20 mouse cellular contexts compared by ENCODE assay signal in the genomic region with DNA sequence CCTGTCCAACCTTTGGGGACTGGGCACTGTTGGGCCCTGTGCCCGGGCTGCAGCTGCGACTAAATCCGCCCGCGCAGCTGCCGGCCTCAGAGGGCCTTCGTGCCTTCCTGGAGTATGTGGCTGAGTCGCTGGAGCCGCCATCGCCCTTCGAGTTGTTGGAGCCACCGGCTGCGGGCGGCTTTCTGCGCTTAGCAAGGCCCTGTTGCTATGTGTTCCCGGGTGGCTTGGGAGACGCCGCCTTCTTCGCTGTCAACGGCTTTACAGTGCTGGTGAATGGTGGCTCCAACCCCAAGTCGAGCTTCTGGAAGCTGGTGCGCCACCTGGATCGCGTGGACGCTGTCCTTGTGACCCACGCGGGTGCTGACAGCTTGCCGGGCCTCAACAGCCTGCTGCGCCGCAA. TPM values are rescaled to one million over a fixed set of nuclear protein-coding genes. Genes with fewer than 3 reads are reported as not detected.
A peak's percentile ranks its signal among the peaks of the same experiment; 100 is the strongest.
DNase-seq lines count a peak whose midpoint lies in the region; ATAC-seq and TF ChIP-seq lines count a peak whose summit lies in the region.
"Had no signal": no experiment of that assay in that cellular context is flagged by ENCODE, and none has a peak within 500 bp of the region (broad histone marks: within the 10 kb centered on the region; RNA-seq: fewer than 3 reads in every experiment).

No protein-coding gene starts in this region.

- no peak overlapping the region for H3K27ac ChIP-seq in heart, embryonic 12.5 days (ENCODE audit: poor library complexity, severe bottlenecking)
- H3K27ac ChIP-seq: embryonic facial prominence, embryonic 12.5 days; forebrain, embryonic 12.5 days; heart, embryonic 15.5 days; hindbrain, embryonic 10.5 days had no signal

- H3K27me3 ChIP-seq in heart, embryonic 12.5 days (replicated peaks): no peaks in the 10 kb centered on the region
- H3K27me3 ChIP-seq in E14TG2a.4 (ENCODE audit: insufficient read depth, low read length) (no peaks in the 10 kb centered on the region), G1E (ENCODE audit: insufficient read depth, low read length) (peaks cover 4% of the 10 kb centered on the region; the same call in 1 of the 2 replicates)
- H3K27me3 ChIP-seq: embryonic facial prominence, embryonic 12.5 days; forebrain, embryonic 12.5 days; heart, embryonic 15.5 days had no signal

- H3K9me3 ChIP-seq in heart, embryonic 12.5 days (replicated peaks): no peaks in the 10 kb centered on the region
- H3K9me3 ChIP-seq in E14TG2a.4 (ENCODE audit: low read length) (no peaks in the 10 kb centered on the region), G1E (replicated peaks) (peaks cover 5% of the 10 kb centered on the region; the same call in 1 of the 2 replicates)
- H3K9me3 ChIP-seq: embryonic facial prominence, embryonic 12.5 days; forebrain, embryonic 12.5 days; heart, embryonic 15.5 days had no signal

- H3K4me1 ChIP-seq in heart, embryonic 12.5 days (replicated peaks): peaks cover 1% of the 10 kb centered on the region
- H3K4me1 ChIP-seq in E14TG2a.4 (replicated peaks; ENCODE audit: low read depth, low read length) (peaks cover 72% of the 10 kb centered on the region), G1E (ENCODE audit: insufficient read depth, low read depth, low read length) (peaks cover 55% of the 10 kb centered on the region)
- H3K4me1 ChIP-seq: embryonic facial prominence, embryonic 12.5 days; heart, embryonic 15.5 days; hindbrain, embryonic 10.5 days had no signal

- no peak overlapping the region for H3K9ac ChIP-seq in heart, embryonic 12.5 days
- H3K9ac ChIP-seq: embryonic facial prominence, embryonic 12.5 days; forebrain, embryonic 12.5 days; heart, embryonic 15.5 days had no signal

- H3K4me2 ChIP-seq in heart, embryonic 12.5 days: no peak overlapping the region
- H3K4me2 ChIP-seq: embryonic facial prominence, embryonic 12.5 days; forebrain, embryonic 12.5 days; heart, embryonic 15.5 days had no signal

- no peak overlapping the region for H3K4me3 ChIP-seq in heart, embryonic 12.5 days
- H3K4me3 ChIP-seq in E14TG2a.4 (replicated peaks; ENCODE audit: low read length) (peak overlapping the region; percentile 71), G1E (ENCODE audit: low read depth, low read length) (peak overlapping the region; percentile 46)
- H3K4me3 ChIP-seq: embryonic facial prominence, embryonic 12.5 days; forebrain, embryonic 12.5 days; heart, embryonic 15.5 days; hindbrain, embryonic 10.5 days had no signal

- peaks cover 80% of the 10 kb centered on the region for H3K36me3 ChIP-seq in heart, embryonic 12.5 days
- H3K36me3 ChIP-seq in E14TG2a.4 (ENCODE audit: insufficient read depth, low read length) (peaks cover 83% of the 10 kb centered on the region), G1E (replicated peaks) (peaks cover 83% of the 10 kb centered on the region)

- peak; percentile 32 for DNase-seq in cerebellum, adult 9-11 months
- no peak for DNase-seq in cerebellum, postnatal 10 days
- DNase-seq in heart, adult 11 months: peak; percentile 90
- no peak for DNase-seq in G1E (ENCODE audit: low spot score)
- DNase-seq in retina, postnatal 1 day: no peak
- DNase-seq: adrenal gland, postnatal 14 days; cerebellum, postnatal 25 days; heart, postnatal 14 days; kidney, adult 8-10 months had no signal

- no peak for ATAC-seq in heart, embryonic 12.5 days (ENCODE audit: insufficient number of reproducible peaks, low FRiP score)
- no peak for ATAC-seq in G1E (ENCODE audit: extremely low read depth, insufficient number of reproducible peaks, low FRiP score, poor library complexity, severe bottlenecking)
- ATAC-seq: activated CD4-positive, CD25-positive, alpha-beta regulatory T cell, adult 4 months; forebrain, embryonic 16.5 days; inflammation-experienced regulatory T-cells, adult 6 months; intestine, postnatal 0 days had no signal

- 89% methylated on average over 30 of the region's 30 CpGs for WGBS in heart, embryonic 12.5 days

- TF ChIP-seq CTCF in E14TG2a.4 (conservative IDR thresholded peaks at IDR 0.05; ENCODE audit: low read length) (no peak), G1E (IDR thresholded peaks at IDR 0.05; ENCODE audit: low read depth, low read length) (no peak)

RNA-seq across cellular contexts. Expression of gene Map1s, which starts 7.2 kb away (rescaled TPM):
- polyA plus RNA-seq in heart, embryonic 12.5 days (2016; fragmentation: Nextera tagmentation; extraction: Ambion mirVana): 37.7 and 41.3 TPM in 2 replicates
- total RNA-seq in G1E (2014; fragmentation: Nextera tagmentation) (26.3 and 29.6 TPM in 2 replicates), G1E (2017) (8.7 and 9.5 TPM in 2 replicates)
- polyA plus RNA-seq in G1E (2012): 135 and 147 TPM in 2 replicates

RNA-seq across cellular contexts. Expression of gene Rpl18a, which starts 15.7 kb away (rescaled TPM):
- polyA plus RNA-seq in heart, embryonic 12.5 days (2016; fragmentation: Nextera tagmentation; extraction: Ambion mirVana): 2,379 and 2,528 TPM in 2 replicates
- total RNA-seq in G1E (2014; fragmentation: Nextera tagmentation) (12,197 and 12,967 TPM in 2 replicates), G1E (2017) (1,575 and 1,810 TPM in 2 replicates)
- 3,365 and 5,482 TPM in 2 replicates for polyA plus RNA-seq in G1E (2012)

RNA-seq across cellular contexts. Expression of gene Slc5a5, which starts 20.4 kb away (rescaled TPM):
- 0.11 TPM in 1 of 2 replicates, not detected in the other for polyA plus RNA-seq in heart, embryonic 12.5 days (2016; fragmentation: Nextera tagmentation; extraction: Ambion mirVana)
- total RNA-seq in G1E (2014; fragmentation: Nextera tagmentation): not detected in 2 replicates
- 0.06 TPM in 1 of 2 replicates, not detected in the other for total RNA-seq in G1E (2017)
- 0.26 and 0.28 TPM in 2 replicates for polyA plus RNA-seq in G1E (2012)
- total RNA-seq: adrenal gland, adult 18-20 months; adrenal gland, postnatal 14 days had no signal
- polyA plus RNA-seq: activated CD4-positive, CD25-positive, alpha-beta regulatory T cell, adult 4 months; inflammation-experienced regulatory T-cells, adult 6 months had no signal

RNA-seq across cellular contexts. Expression of gene Ccdc124, which starts 39.2 kb away (rescaled TPM):
- polyA plus RNA-seq in heart, embryonic 12.5 days (2016; fragmentation: Nextera tagmentation; extraction: Ambion mirVana): 81.8 and 87.0 TPM in 2 replicates
- total RNA-seq in G1E (2014; fragmentation: Nextera tagmentation) (17.0 and 18.9 TPM in 2 replicates), G1E (2017) (16.1 and 16.7 TPM in 2 replicates)
- 171 and 172 TPM in 2 replicates for polyA plus RNA-seq in G1E (2012)

RNA-seq across cellular contexts. Expression of gene Kcnn1, which starts 49.9 kb away (rescaled TPM):
- 1.7 and 1.8 TPM in 2 replicates for polyA plus RNA-seq in heart, embryonic 12.5 days (2016; fragmentation: Nextera tagmentation; extraction: Ambion mirVana)
- total RNA-seq in G1E (2014; fragmentation: Nextera tagmentation): not detected in 2 replicates
- total RNA-seq in G1E (2017): 0.12 and 0.22 TPM in 2 replicates
- 0.02 and 0.03 TPM in 2 replicates for polyA plus RNA-seq in G1E (2012)
- polyA plus RNA-seq: activated CD4-positive, CD25-positive, alpha-beta regulatory T cell, adult 4 months; inflammation-experienced regulatory T-cells, adult 6 months had no signal

Comparison
In these comparisons a context has a peak if more than half of its experiments do, and no peak if none do; other contexts are left out.
1. DNase-seq: peak in cerebellum, adult 9-11 months (single experiment) and heart, adult 11 months (single experiment); none in cerebellum, postnatal 10 days (0 of 2), G1E (single experiment) and retina, postnatal 1 day (single experiment).